Mouse (Mus musculus): Measurements from ENCODE around the gene Por.

GRCm38 (mm10) chr5:135630598-135630997, 39.2 kb upstream of the Por start:
- TF ChIP-seq POLR2A (IDR thresholded peaks at IDR 0.05; ENCODE audit: low read depth, low read length) (no peak), CTCF (IDR thresholded peaks at IDR 0.05; ENCODE audit: extremely low read depth, insufficient read depth, insufficient read length, insufficient replicate concordance) (no peak)

All from spleen, adult 2 months (tissue).